Mouse (Mus musculus) cortical plate, adult 2 months (tissue): ENCODE results near the gene Abcb8.

Experiments
- CTCF ChIP-seq: fragments of 200-500 bp; IDR thresholded peaks from 2 replicates; pipeline ENCODE4 v1.5.1; 2011; ENCODE audit warnings: mild to moderate bottlenecking, control low read depth, low read length; ENCODE audit not compliant: insufficient read depth; ENCODE audit errors: extremely low read depth
- POLR2A ChIP-seq: fragments of 200-500 bp; IDR thresholded peaks from 2 replicates; pipeline ENCODE4 v1.6.1; 2011; ENCODE audit warnings: mild to moderate bottlenecking, low read length, control low read depth; ENCODE audit not compliant: insufficient read depth; ENCODE audit errors: extremely low read depth

- TF ChIP-seq CTCF = no peak
- TF ChIP-seq POLR2A = no peak
These were observed 26.9 kb downstream of the Abcb8 start for GRCm38 (mm10) chr5:24420381-24420780.
